Mouse (Mus musculus) midbrain, embryonic 12.5 days (tissue): Measurements from ENCODE around the gene Agmo. TPM values are rescaled to one million over a fixed set of nuclear protein-coding genes. Genes with fewer than 3 reads are reported as not detected.

Source experiments
- ATAC-seq: fragments of 200-750 bp; cut with Nextera tagmentation; 2 replicates; pipeline ENCODE4 v1.8.0; 2017; ENCODE audit warnings: low read depth, moderate TSS enrichment, moderate library complexity; ENCODE audit not compliant: low FRiP score
- H3K27ac ChIP-seq: fragments of 300-500 bp; sonication (generic); replicated peaks from 2 replicates; pipeline ENCODE4 v1.5.1; 2016; ENCODE audit warnings: mild to moderate bottlenecking
- H3K27me3 ChIP-seq: fragments of 300-500 bp; sonication (generic); 2 replicates; pipeline ENCODE4 v1.6.1; 2016; ENCODE audit warnings: mild to moderate bottlenecking
- H3K36me3 ChIP-seq: fragments of 300-500 bp; sonication (generic); 2 replicates; pipeline ENCODE4 v1.6.1; 2016
- H3K4me1 ChIP-seq: fragments of 300-500 bp; sonication (generic); 2 replicates; pipeline ENCODE4 v1.6.1; 2016
- H3K4me2 ChIP-seq: fragments of 300-500 bp; sonication (generic); replicated peaks from 2 replicates; pipeline ENCODE4 v1.6.1; 2016; ENCODE audit warnings: mild to moderate bottlenecking, moderate library complexity
- H3K4me3 ChIP-seq: fragments of 300-500 bp; sonication (generic); 2 replicates; pipeline ENCODE4 v1.5.1; 2016; ENCODE audit warnings: mild to moderate bottlenecking
- H3K9ac ChIP-seq: fragments of 300-500 bp; sonication (generic); replicated peaks from 2 replicates; pipeline ENCODE4 v1.6.1; 2016; ENCODE audit warnings: mild to moderate bottlenecking, moderate library complexity
- H3K9me3 ChIP-seq: fragments of 300-500 bp; sonication (generic); 2 replicates; pipeline ENCODE4 v1.6.1; 2016; ENCODE audit warnings: mild to moderate bottlenecking
- WGBS: fragments of 180-500 bp; shearing (Covaris S2); methylation state at CpG from one replicate; pipeline ENCODE4 v1.1.7; 2016; 5-methylcytosine and 5-hydroxymethylcytosine counted together
- polyA plus RNA-seq: library from polyadenylated mRNA; unstranded; fragments of >200 nt; fragmentation: Nextera tagmentation; extraction: Ambion mirVana; gene quantifications from 2 replicates; pipeline ENCODE4 v1.2.1, GENCODE M21; 2016

The Agmo gene
- polyA plus RNA-seq = 0.41 and 0.59 TPM in 2 replicates

GRCm38 (mm10) chr12:37241566-37242021 is at the start of gene Agmo:
Agmo (plus strand) TSS chr12:37241641.
- ATAC-seq = no peak
- 63% methylated on average over 4 of the region's 4 CpGs for WGBS

GRCm38 (mm10) chr12:37231119-37231518 is 10.3 kb upstream of the Agmo start:
- H3K4me2 ChIP-seq = no peak overlapping the region
- ATAC-seq = no peak
- WGBS = 86% methylated on average over 1 of the region's 1 CpGs

More at GRCm38 (mm10) chr12:37241566-37242021, at the start of gene Agmo:
- Histone ChIP-seq H3K4me1 (no peaks in the 10 kb centered on the region), H3K4me3 (no peak within 1 kb of the TSS), H3K9me3 (no peaks in the 10 kb centered on the region), H3K27ac (no peak within 1 kb of the TSS), H3K4me2 (no peak within 1 kb of the TSS), H3K27me3 (no peaks in the 10 kb centered on the region), H3K36me3 (no peaks in the 10 kb centered on the region), H3K9ac (no peak within 1 kb of the TSS)

GRCm38 (mm10) chr12:37240975-37241565 is 371 bp upstream of the Agmo start:
- Histone ChIP-seq H3K4me1 (no peaks in the 10 kb centered on the region), H3K4me3 (no peak overlapping the region), H3K27me3 (no peaks in the 10 kb centered on the region), H3K4me2 (no peak overlapping the region), H3K36me3 (no peaks in the 10 kb centered on the region), H3K9me3 (no peaks in the 10 kb centered on the region), H3K27ac (no peak overlapping the region), H3K9ac (no peak overlapping the region)
- WGBS = 75% methylated on average over 5 of the region's 5 CpGs
- no peak for ATAC-seq

More at GRCm38 (mm10) chr12:37231119-37231518, 10.3 kb upstream of the Agmo start:
- H3K27ac ChIP-seq = no peak overlapping the region
- H3K9ac ChIP-seq = no peak overlapping the region
- no peaks in the 10 kb centered on the region for H3K4me1 ChIP-seq
- H3K4me3 ChIP-seq = no peak overlapping the region
- no peaks in the 10 kb centered on the region for H3K27me3 ChIP-seq
- H3K9me3 ChIP-seq = no peaks in the 10 kb centered on the region
- no peaks in the 10 kb centered on the region for H3K36me3 ChIP-seq

DNA sequence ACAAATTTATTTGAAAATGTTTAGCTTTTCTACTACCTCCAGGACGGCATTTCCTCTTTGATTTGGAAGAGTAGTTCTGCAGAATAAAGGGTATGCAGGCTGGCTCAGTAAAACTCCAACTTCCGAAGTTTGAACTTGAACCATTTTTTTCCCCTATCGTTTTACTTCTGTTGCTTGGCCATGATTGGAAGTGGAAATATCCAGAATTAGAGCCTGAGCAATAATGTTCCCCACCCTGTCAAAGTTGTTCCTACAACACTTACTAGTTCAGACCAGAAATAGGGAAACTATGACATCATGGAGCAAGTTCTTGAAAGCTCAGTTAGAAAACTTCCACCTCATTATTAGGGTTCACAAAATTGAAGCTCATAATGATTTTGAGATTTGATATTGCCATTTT is 1.0 kb downstream of the Agmo start:
- Histone ChIP-seq H3K27ac (no peak overlapping the region), H3K4me3 (no peak overlapping the region), H3K9ac (no peak overlapping the region), H3K9me3 (no peaks in the 10 kb centered on the region), H3K4me2 (no peak overlapping the region), H3K4me1 (no peaks in the 10 kb centered on the region), H3K27me3 (no peaks in the 10 kb centered on the region), H3K36me3 (no peaks in the 10 kb centered on the region)
- no peak for ATAC-seq
- WGBS = 89% methylated on average over 3 of the region's 3 CpGs

GRCm38 (mm10) chr12:37244876-37245275 is 3.4 kb downstream of the Agmo start:
- H3K4me2 ChIP-seq = no peak overlapping the region

DNA sequence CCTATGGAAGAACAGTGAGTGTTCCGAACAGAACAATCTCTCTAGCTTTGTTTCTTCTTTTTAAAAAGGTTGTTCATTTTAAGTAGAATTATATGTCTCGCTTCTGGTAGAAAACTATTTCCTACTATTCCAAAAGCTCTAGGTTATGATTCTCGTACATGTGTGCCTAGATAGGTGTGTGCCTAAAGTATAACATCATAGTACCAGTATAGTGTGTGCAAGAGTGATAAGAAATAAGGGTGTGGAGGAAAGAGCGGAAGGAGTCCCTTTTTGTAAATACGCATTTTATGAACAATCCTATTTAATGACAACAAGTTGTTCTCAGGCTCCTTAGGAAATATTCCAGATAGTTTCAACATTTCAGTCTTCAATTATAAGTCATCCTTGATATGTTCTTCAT is 10.2 kb downstream of the Agmo start:
- Histone ChIP-seq H3K27ac (no peak overlapping the region), H3K36me3 (no peaks in the 10 kb centered on the region), H3K4me1 (no peaks in the 10 kb centered on the region), H3K27me3 (no peaks in the 10 kb centered on the region), H3K9ac (no peak overlapping the region), H3K9me3 (no peaks in the 10 kb centered on the region), H3K4me3 (no peak overlapping the region), H3K4me2 (no peak overlapping the region)
- no peak for ATAC-seq
- WGBS = 94% methylated on average over 5 of the region's 5 CpGs

More at GRCm38 (mm10) chr12:37244876-37245275, 3.4 kb downstream of the Agmo start:
- H3K27ac ChIP-seq = no peak overlapping the region
- H3K9me3 ChIP-seq = no peaks in the 10 kb centered on the region
- H3K4me1 ChIP-seq = no peaks in the 10 kb centered on the region
- H3K27me3 ChIP-seq = no peaks in the 10 kb centered on the region
- no peak overlapping the region for H3K4me3 ChIP-seq
- no peaks in the 10 kb centered on the region for H3K36me3 ChIP-seq
- ATAC-seq = no peak
- no peak overlapping the region for H3K9ac ChIP-seq
- 93% methylated on average over 1 of the region's 1 CpGs for WGBS

- Histone ChIP-seq H3K36me3 (no peaks in the 10 kb centered on the region), H3K4me1 (no peaks in the 10 kb centered on the region), H3K9ac (no peak overlapping the region), H3K9me3 (no peaks in the 10 kb centered on the region), H3K27ac (no peak overlapping the region), H3K4me2 (no peak overlapping the region), H3K4me3 (no peak overlapping the region), H3K27me3 (no peaks in the 10 kb centered on the region)
- no peak for ATAC-seq
- WGBS = 79% methylated on average over 2 of the region's 2 CpGs
Measured at GRCm38 (mm10) chr12:37257099-37257498, 15.7 kb downstream of the Agmo start.

GRCm38 (mm10) chr12:37259771-37260528 is 18.5 kb downstream of the Agmo start:
- Histone ChIP-seq H3K9ac (no peak overlapping the region), H3K4me3 (no peak overlapping the region), H3K9me3 (no peaks in the 10 kb centered on the region), H3K4me1 (no peaks in the 10 kb centered on the region), H3K27me3 (no peaks in the 10 kb centered on the region), H3K4me2 (no peak overlapping the region), H3K27ac (no peak overlapping the region), H3K36me3 (no peaks in the 10 kb centered on the region)
- no peak for ATAC-seq

DNA sequence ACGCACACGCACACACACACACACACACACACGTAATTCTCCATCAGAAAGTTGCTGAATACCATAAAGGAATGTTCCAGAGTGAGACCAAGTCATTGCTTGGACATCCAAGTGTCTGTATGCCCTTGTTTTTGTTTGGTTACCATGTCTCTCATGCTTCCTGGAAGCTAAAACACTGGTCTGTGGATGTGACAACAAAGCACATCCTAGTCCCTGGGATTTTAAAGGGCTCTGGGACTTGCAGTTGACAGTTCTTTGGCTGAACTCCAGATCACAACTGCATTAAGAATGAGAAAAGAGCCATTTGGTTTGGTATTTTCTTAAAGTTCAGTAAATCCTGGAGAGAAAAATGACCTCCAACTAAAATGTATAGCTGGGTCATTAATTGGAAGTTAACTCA is 22.2 kb downstream of the Agmo start:
- WGBS = 88% methylated on average over 3 of the region's 3 CpGs

DNA sequence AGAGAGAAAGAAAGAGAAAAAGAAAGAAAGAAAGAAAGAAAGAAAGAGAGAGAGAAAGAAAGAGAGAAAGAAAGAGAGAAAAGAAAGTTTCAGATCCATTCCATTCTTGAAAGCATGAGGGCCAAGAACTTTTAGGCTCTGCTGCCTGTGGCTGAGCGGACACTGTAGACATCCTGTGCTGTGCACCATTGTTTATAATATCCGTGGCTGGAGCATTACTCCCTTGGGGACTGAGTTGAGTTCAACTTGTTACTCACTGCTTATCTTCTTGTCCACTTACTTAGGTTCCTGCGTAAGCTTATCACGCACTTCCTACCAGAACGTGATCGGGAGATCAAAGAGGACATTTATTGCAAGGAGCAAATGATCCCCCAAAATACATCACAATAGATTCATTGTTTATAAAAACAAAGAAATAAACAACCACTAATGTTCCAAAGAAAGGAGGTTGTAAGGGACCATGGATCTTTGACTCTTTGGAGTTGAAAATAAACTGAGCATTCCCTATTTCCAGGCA is 27.3 kb downstream of the Agmo start:
- Histone ChIP-seq H3K4me3 (no peak overlapping the region), H3K27ac (no peak overlapping the region), H3K4me2 (no peak overlapping the region), H3K4me1 (no peaks in the 10 kb centered on the region), H3K36me3 (no peaks in the 10 kb centered on the region), H3K27me3 (no peaks in the 10 kb centered on the region), H3K9ac (no peak overlapping the region), H3K9me3 (no peaks in the 10 kb centered on the region)
- WGBS = 72% methylated on average over 6 of the region's 6 CpGs
- no peak for ATAC-seq

More for the DNA sequence above, 22.2 kb downstream of the Agmo start:
- no peak overlapping the region for H3K4me2 ChIP-seq
- no peaks in the 10 kb centered on the region for H3K4me1 ChIP-seq
- ATAC-seq = no peak
- no peak overlapping the region for H3K9ac ChIP-seq
- H3K9me3 ChIP-seq = no peaks in the 10 kb centered on the region
- H3K27me3 ChIP-seq = no peaks in the 10 kb centered on the region
- H3K36me3 ChIP-seq = no peaks in the 10 kb centered on the region
- H3K27ac ChIP-seq = no peak overlapping the region
- H3K4me3 ChIP-seq = no peak overlapping the region

DNA sequence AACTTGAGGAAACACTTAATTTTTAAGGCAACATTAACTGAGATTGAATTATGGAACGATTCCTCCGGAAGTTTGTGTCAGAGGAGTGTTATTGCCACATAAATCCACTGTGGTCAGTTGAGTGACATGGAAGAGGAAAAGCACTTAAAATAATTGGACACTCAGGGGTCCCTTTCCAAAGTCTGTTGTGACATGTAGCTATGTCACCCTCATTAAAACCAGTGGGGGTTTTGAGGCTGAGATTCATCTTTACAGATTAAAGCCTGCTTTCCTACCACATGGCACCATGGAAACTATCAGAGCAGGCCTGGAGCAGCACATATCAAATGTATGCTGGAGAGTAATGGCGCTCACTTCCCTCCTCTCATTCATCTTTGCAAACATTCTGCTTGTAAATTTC is 31.2 kb downstream of the Agmo start:
- Histone ChIP-seq H3K4me1 (no peaks in the 10 kb centered on the region), H3K4me3 (no peak overlapping the region), H3K9me3 (no peaks in the 10 kb centered on the region), H3K36me3 (no peaks in the 10 kb centered on the region), H3K9ac (no peak overlapping the region), H3K4me2 (no peak overlapping the region), H3K27ac (no peak overlapping the region), H3K27me3 (no peaks in the 10 kb centered on the region)
- no peak for ATAC-seq
- 85% methylated on average over 3 of the region's 3 CpGs for WGBS

- ATAC-seq = 0 out of 2 replicates have a peak, but pooled peaks have one; percentile 6
- WGBS = 87% methylated on average over 5 of the region's 5 CpGs
Measured at GRCm38 (mm10) chr12:37273964-37274657, 32.7 kb downstream of the Agmo start.

More at GRCm38 (mm10) chr12:37273964-37274657, 32.7 kb downstream of the Agmo start:
- Histone ChIP-seq H3K4me3 (no peak overlapping the region), H3K9me3 (no peaks in the 10 kb centered on the region), H3K27ac (no peak overlapping the region), H3K4me2 (no peak overlapping the region), H3K9ac (no peak overlapping the region), H3K36me3 (no peaks in the 10 kb centered on the region), H3K4me1 (no peaks in the 10 kb centered on the region), H3K27me3 (no peaks in the 10 kb centered on the region)
